Mouse (Mus musculus): ENCODE measurements around the gene Wsb1.
"Not testable (repeated sequence)": the region's sequence is repeated elsewhere in the genome, so short reads cannot be mapped to it uniquely, and the experiment has no call there.

Gene Wsb1

GRCm38 (mm10) chr11:79264376-79264775, 9.9 kb upstream of the Wsb1 start:
- DNase-seq (ENCODE audit: low spot score), result no peak

- DNase-seq (ENCODE audit: low spot score), result not testable (repeated sequence)
These were observed 5.7 kb upstream of the Wsb1 start for GRCm38 (mm10) chr11:79260126-79260525.

GRCm38 (mm10) chr11:79258738-79259137, 4.3 kb upstream of the Wsb1 start:
- no peak for DNase-seq (ENCODE audit: low spot score)

GRCm38 (mm10) chr11:79253542-79254390, 705 bp downstream of the Wsb1 start:
- DNase-seq (ENCODE audit: low spot score), result no peak

GRCm38 (mm10) chr11:79252881-79253541, 1.5 kb downstream of the Wsb1 start:
- DNase-seq (ENCODE audit: low spot score), result no peak

GRCm38 (mm10) chr11:79239024-79239423, 15.4 kb downstream of the Wsb1 start:
- DNase-seq (ENCODE audit: low spot score), result no peak

- DNase-seq (ENCODE audit: low spot score), result no peak
These were observed 16.1 kb downstream of the Wsb1 start for GRCm38 (mm10) chr11:79238398-79238752.

- no peak for DNase-seq (ENCODE audit: low spot score)
These were observed 16.6 kb downstream of the Wsb1 start for GRCm38 (mm10) chr11:79237644-79238397.

- DNase-seq (ENCODE audit: low spot score), result no peak
These were observed 24.3 kb downstream of the Wsb1 start for GRCm38 (mm10) chr11:79230251-79230570.

GRCm38 (mm10) chr11:79229561-79230250, 24.8 kb downstream of the Wsb1 start:
- no peak for DNase-seq (ENCODE audit: low spot score)

- DNase-seq (ENCODE audit: low spot score), result no peak
These were observed 25.4 kb downstream of the Wsb1 start for GRCm38 (mm10) chr11:79229057-79229504.

- DNase-seq (ENCODE audit: low spot score), result no peak
These were observed 26.4 kb downstream of the Wsb1 start for GRCm38 (mm10) chr11:79228089-79228488.

GRCm38 (mm10) chr11:79225371-79226155, 28.9 kb downstream of the Wsb1 start:
- no peak for DNase-seq (ENCODE audit: low spot score)

GRCm38 (mm10) chr11:79224562-79225280, 29.8 kb downstream of the Wsb1 start:
- peak; percentile 72 for DNase-seq (ENCODE audit: low spot score)

- no peak for DNase-seq (ENCODE audit: low spot score)
These were observed 31.1 kb downstream of the Wsb1 start for GRCm38 (mm10) chr11:79223420-79223819.

GRCm38 (mm10) chr11:79222661-79223060, 31.8 kb downstream of the Wsb1 start:
- no peak for DNase-seq (ENCODE audit: low spot score)

- DNase-seq (ENCODE audit: low spot score), result no peak
These were observed 32.8 kb downstream of the Wsb1 start for GRCm38 (mm10) chr11:79221641-79222040.

- no peak for DNase-seq (ENCODE audit: low spot score)
These were observed 35.4 kb downstream of the Wsb1 start for GRCm38 (mm10) chr11:79218936-79219626.

GRCm38 (mm10) chr11:79218061-79218460, 36.4 kb downstream of the Wsb1 start:
- no peak for DNase-seq (ENCODE audit: low spot score)

- DNase-seq (ENCODE audit: low spot score), result no peak
These were observed 37.3 kb downstream of the Wsb1 start for GRCm38 (mm10) chr11:79217133-79217532.
